Mouse (Mus musculus): ENCODE results near the gene Chmp2a.

Gene Chmp2a

DNA sequence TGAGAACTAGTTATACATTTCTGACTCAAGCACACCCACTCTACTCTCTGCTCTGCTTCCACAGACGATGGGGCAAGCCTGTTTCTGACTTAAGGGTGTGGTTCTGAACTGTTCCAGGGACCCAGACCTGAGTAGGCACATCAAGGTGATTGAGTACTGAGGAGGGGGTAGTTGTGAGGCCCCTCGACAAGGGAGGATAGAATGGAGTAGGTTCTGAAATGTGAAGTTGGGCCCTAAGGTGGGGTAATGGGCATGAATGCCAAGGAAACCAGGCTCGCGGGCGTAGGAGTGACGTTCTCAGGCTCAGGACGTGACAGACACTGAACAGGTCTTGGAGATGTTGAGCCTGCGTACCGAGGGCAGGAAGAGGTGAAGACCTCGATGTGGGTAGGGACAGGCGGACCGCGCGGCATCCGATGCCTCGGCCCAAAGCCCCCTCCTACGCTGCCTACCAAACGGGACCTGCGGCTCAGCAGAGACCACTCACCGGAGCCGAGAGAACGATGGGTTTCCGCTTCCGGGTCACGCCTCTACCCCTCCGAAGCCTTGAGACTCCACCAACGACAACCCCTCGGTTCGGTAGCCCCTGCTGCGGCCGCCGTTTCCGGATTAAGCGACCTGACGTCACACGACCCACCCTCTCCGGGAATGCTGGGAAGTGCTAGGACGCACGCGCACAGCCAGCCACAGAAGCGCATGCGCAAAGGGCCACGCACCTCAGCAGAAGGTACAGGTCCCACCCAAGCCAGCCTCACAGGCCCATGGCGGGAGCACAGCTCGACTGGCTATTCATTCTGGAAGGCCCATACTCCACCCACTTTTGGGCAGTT is at the start of gene Chmp2a:
Gene Chmp2a (minus strand): TSS at position 660 of the 830 bp plus-strand sequence.
- peak; percentile 97 for DNase-seq (ENCODE audit: low read depth)

GRCm38 (mm10) chr7:13072293-13072692 is 37.7 kb upstream of the Chmp2a start:
- no peak for DNase-seq (ENCODE audit: low read depth)

DNA sequence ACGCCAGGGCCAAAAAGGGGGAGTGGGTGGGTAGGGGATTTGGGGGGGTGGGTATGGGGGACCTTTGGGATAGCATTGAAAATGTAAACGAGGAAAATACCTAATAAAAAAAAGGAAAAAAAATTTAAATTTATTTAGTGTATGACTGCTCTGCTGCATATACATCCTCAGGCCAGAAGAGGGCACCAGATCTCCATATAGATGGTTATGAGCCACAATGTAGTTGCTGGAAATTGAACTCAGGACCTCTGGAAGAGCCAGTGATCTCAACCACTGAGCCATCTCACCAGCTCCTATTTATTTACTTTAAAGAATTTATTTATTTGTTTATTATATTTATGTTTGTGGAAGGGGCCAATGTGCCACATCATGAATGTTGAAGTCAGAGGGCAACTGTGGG is 28.8 kb upstream of the Chmp2a start:
- DNase-seq (ENCODE audit: low read depth) = peak; percentile 48

DNA sequence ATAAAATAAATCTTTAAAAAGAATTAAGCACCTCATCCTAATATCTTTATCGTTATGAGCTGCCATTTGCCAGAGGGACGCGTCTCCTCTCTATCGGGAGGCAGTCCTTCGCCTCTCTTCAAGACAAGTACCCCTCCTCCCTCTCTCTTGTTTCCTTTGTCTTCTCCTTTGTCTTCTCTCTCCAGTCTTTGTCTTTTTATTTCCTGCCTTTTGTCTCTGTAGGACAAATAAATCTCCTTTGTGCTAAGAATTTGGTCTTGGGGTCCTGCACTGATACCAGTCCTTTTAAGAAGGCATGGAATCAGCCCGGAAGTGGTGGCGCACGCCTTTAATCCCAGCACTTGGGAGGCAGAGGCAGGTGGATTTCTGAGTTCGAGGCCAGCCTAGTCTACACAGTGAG is 24.9 kb upstream of the Chmp2a start:
- DNase-seq (ENCODE audit: low read depth) = no peak

- DNase-seq (ENCODE audit: low read depth) = peak; percentile 21
Observed at GRCm38 (mm10) chr7:13056913-13057700, 22.5 kb upstream of the Chmp2a start.

- peak; percentile 80 for DNase-seq (ENCODE audit: low read depth)
Observed at GRCm38 (mm10) chr7:13054287-13055010, 19.8 kb upstream of the Chmp2a start, which contains the start of gene Mzf1. Gene Mzf1, minus strand, starts transcription at chr7:13054764.

GRCm38 (mm10) chr7:13053961-13054286 is 19.3 kb upstream of the Chmp2a start:
- DNase-seq (ENCODE audit: low read depth) = no peak

DNA sequence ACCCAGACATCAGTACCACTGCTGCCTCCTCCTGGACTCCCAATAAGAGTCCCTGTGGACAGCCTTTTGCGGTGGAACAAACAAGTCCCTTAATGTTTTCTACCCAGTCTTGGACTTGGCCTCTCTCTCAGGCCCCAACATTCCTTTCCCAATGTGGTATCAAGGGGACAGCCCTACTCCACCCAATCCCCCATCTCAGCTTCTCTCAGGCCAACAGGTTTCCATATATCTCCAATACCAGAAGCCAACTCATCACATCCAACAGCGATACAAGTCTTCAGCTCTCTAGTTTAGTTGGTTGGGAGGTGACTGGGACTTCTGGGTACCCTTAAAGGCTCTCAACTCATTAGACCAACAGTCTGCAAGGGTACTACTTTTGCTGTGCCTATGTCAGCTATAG is 18.9 kb upstream of the Chmp2a start:
- DNase-seq (ENCODE audit: low read depth) = no peak

DNA sequence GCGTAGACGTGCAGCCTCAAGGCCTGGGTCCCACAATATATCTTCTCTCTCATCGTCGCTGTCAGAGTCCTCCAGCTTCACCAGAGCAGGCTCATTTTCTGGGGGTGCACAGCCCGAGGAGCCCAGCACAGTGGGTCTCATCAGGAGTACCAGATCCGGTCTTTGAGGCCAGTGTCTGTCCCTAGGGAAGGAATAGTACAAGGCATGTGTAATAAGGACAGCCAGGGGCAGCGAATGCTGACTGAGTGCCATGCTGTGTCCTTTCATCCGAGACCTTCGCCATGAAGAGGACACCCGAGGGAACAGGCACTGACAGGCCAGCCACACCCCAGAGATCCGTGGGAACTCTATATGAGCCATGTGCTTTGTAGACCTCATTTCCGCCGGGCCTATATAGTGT is 18.4 kb upstream of the Chmp2a start:
- no peak for DNase-seq (ENCODE audit: low read depth)

GRCm38 (mm10) chr7:13046084-13046483 is 11.5 kb upstream of the Chmp2a start:
- peak; percentile 88 for DNase-seq (ENCODE audit: low read depth)

DNA sequence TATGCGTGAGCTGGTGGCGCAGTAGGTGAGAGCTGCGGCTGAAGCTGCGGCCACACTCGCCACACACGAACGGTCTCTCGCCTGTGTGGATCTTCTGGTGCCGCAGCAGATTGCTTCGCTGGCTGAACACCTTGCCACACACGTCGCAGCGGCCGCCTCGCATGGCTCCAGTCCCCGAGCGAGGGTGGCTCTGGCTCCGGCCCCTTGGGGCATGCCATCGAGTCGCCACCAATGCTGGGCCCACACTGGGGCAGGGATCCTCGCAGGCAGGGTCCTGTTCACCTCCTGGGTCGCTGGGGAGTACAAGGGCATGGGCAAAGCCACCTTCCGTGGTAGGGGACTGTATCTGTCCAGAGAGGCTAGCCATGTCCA is 9.6 kb upstream of the Chmp2a start:
- DNase-seq (ENCODE audit: low read depth) = no peak

- no peak for DNase-seq (ENCODE audit: low read depth)
Observed at GRCm38 (mm10) chr7:13043445-13044253, 9.0 kb upstream of the Chmp2a start.

DNA sequence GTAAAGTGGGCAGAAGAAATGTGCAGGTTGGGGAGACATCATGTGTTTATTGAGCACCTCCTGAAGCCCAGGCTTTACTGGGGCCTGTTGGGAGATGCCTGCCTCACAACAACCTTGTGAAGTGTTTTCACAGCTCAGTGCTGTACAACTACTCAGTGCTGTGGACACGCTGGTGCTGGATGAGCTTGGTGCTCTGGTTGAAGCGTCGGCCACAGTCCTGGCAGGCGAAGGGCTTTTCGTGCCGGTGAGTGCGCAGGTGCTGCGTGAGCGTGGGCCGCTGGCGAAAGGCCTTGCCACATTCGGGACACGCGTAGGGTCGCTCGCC is 8.5 kb upstream of the Chmp2a start:
- no peak for DNase-seq (ENCODE audit: low read depth)

- DNase-seq (ENCODE audit: low read depth) = no peak
Observed at GRCm38 (mm10) chr7:13042511-13042910, 7.9 kb upstream of the Chmp2a start.

DNA sequence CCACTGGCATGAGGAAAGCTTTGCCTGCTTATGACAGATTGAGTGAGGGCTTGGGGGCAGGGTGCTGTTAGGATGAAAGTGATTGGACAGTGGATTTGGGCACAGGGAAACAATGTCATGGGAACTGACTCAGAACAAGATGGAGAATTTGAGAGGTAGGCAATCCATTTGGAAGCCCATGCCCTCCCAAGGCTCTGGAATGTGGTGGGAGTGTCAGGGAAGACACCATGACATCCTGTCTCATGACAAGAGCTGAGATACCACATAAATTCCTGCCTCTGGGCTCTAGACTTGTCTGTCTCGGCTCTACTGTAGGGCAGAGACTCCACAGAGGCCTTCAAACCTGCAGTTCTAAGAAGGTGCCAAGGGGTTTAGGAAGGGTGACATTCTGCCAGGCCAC is 6.6 kb upstream of the Chmp2a start:
- no peak for DNase-seq (ENCODE audit: low read depth)

DNA sequence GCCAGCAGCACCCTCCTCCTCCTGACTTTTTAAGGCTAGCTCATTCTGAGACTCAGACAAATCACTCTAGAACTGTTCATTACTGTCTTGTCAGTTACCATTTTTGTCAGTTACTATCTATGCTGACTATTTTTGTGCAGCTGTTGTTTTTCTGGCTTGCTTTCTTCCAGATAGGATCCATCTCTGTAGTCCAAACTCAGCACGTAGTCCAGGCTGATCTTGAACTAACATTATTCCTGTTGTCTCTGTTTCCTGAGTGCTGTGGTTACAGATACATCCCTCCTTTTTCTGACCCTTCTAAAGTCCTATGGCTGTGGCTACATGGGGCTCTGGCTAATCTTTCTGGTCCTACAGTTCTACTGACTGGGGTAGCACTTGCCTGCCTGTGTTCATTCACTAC is 4.6 kb upstream of the Chmp2a start:
- no peak for DNase-seq (ENCODE audit: low read depth)

DNA sequence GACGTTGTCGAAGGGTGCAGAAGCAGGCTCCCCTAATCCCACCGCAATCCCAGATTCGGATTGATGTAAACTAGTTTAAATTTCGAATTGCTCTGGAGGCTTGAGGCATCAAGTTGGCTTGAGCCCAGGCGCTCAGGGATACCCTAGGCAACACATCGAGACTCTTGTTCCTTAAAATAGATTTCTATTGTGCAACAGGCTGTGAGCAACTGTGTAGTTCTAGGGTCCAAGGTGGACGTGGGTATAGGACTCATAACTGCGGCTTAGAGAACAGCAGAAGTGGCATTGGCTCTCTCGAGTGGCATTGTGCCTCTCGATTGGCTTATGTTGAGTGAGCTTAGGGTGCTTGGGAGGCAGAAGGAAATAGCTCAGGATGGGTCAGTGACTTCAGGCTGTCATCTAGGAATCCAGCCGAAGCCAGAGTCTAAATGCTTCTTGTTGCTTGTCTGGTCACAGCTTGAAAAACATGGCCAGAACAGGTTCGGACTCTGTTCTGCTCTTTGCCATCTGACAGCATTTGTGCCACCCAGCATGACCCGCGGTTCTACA is 4.1 kb upstream of the Chmp2a start:
- peak; percentile 89 for DNase-seq (ENCODE audit: low read depth)

DNA sequence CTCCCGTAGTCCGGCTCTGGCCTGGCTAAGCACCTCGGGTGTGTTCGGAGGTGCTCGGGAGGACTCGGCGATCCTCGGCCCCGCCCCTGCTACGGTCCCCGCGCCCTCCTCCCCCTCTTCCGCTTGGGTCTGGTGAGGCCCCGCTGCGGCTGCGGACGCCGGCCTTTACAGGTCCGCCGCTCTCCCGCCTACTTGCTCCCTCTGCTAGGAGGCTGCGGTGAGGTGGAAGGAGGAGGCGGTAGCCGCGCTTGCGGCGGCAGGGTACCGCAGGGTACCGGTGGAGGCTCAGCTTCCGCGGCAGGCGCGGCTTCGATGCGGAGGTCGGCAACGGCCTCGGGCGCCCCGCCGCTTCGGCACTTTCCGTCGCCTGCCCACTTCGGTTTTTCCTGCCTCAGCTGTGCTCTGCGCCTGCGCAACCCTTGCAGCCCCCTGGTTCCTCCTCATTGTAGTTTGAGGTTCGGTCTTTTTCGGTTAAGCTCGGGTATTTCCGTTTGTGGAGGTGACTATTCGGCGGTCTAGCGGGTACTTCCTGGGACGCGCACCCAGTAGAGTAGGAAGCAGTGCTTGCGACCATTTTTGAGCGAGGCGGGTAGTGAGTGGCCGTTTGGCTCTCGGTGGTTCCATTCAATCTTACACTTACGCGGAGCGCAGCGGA is 3.4 kb upstream of the Chmp2a start, which contains the start of gene Ube2m:
Gene Ube2m (minus strand): TSS at position 375 of the 655 bp plus-strand sequence.
- DNase-seq (ENCODE audit: low read depth) = peak; percentile 98

GRCm38 (mm10) chr7:13037366-13037765 is 2.8 kb upstream of the Chmp2a start:
- no peak for DNase-seq (ENCODE audit: low read depth)

GRCm38 (mm10) chr7:13036806-13037205 is 2.2 kb upstream of the Chmp2a start:
- no peak for DNase-seq (ENCODE audit: low read depth)

GRCm38 (mm10) chr7:13035211-13035855 is 726 bp upstream of the Chmp2a start:
- no peak for DNase-seq (ENCODE audit: low read depth)
